ENCODE assay signal across 8 mouse cellular contexts in genomic region chr17:65950183-65950582, GRCm38 (mm10). TPM values are rescaled to one million over a fixed set of nuclear protein-coding genes. Genes with fewer than 3 reads are reported as not detected.
A peak's percentile ranks its signal among the peaks of the same experiment; 100 is the strongest.
DNase-seq lines count a peak whose midpoint lies in the region; ATAC-seq and TF ChIP-seq lines count a peak whose summit lies in the region.

No protein-coding gene starts in this region.

- TF ChIP-seq CTCF in E14TG2a.4 (conservative IDR thresholded peaks at IDR 0.05; ENCODE audit: low read length) = no peak

- peaks cover 15% of the 10 kb centered on the region for H3K36me3 ChIP-seq in heart, embryonic 12.5 days
- H3K36me3 ChIP-seq in E14TG2a.4 (ENCODE audit: insufficient read depth, low read length) = peaks cover 30% of the 10 kb centered on the region
- H3K36me3 ChIP-seq in embryonic facial prominence, embryonic 10.5 days (replicated peaks) = peaks cover 42% of the 10 kb centered on the region
- peaks cover 41% of the 10 kb centered on the region for H3K36me3 ChIP-seq in limb, embryonic 10.5 days
- H3K36me3 ChIP-seq in stomach, embryonic 15.5 days = peaks cover 18% of the 10 kb centered on the region; the same call in 1 of the 2 replicates

- H3K27ac ChIP-seq in heart, embryonic 12.5 days (ENCODE audit: poor library complexity, severe bottlenecking) = peak overlapping the region; percentile 88
- H3K27ac ChIP-seq in embryonic facial prominence, embryonic 10.5 days (replicated peaks) = peak overlapping the region; percentile 96
- peak overlapping the region; percentile 97 for H3K27ac ChIP-seq in limb, embryonic 10.5 days
- peak overlapping the region; percentile 88; the same call in 1 of the 2 replicates for H3K27ac ChIP-seq in stomach, embryonic 15.5 days

- no peaks in the 10 kb centered on the region for H3K9me3 ChIP-seq in heart, embryonic 12.5 days (replicated peaks)
- peaks cover 4% of the 10 kb centered on the region; the same call in 1 of the 2 replicates for H3K9me3 ChIP-seq in E14TG2a.4 (ENCODE audit: low read length)
- H3K9me3 ChIP-seq in embryonic facial prominence, embryonic 10.5 days = no peaks in the 10 kb centered on the region
- no peaks in the 10 kb centered on the region for H3K9me3 ChIP-seq in limb, embryonic 10.5 days (replicated peaks)
- H3K9me3 ChIP-seq in stomach, embryonic 15.5 days = no peaks in the 10 kb centered on the region

- 33% methylated on average over 7 of the region's 7 CpGs for WGBS in heart, embryonic 12.5 days
- WGBS in embryonic facial prominence, embryonic 10.5 days = 40% methylated on average over 7 of the region's 7 CpGs
- WGBS in limb, embryonic 10.5 days = 40% methylated on average over 7 of the region's 7 CpGs
- 30% methylated on average over 7 of the region's 7 CpGs for WGBS in stomach, embryonic 15.5 days

- ATAC-seq in heart, embryonic 12.5 days (ENCODE audit: insufficient number of reproducible peaks, low FRiP score) = no peak
- no peak for ATAC-seq in stomach, embryonic 15.5 days (ENCODE audit: insufficient read depth, low FRiP score, low read depth)

- H3K4me2 ChIP-seq in heart, embryonic 12.5 days = peak overlapping the region; percentile 77
- H3K4me2 ChIP-seq in stomach, embryonic 15.5 days = peak overlapping the region; percentile 58

- peaks cover 20% of the 10 kb centered on the region for H3K4me1 ChIP-seq in heart, embryonic 12.5 days (replicated peaks)
- peaks cover 46% of the 10 kb centered on the region for H3K4me1 ChIP-seq in E14TG2a.4 (replicated peaks; ENCODE audit: low read depth, low read length)
- H3K4me1 ChIP-seq in embryonic facial prominence, embryonic 10.5 days = peaks cover 13% of the 10 kb centered on the region
- peaks cover 9% of the 10 kb centered on the region for H3K4me1 ChIP-seq in limb, embryonic 10.5 days
- peaks cover 6% of the 10 kb centered on the region; the same call in 1 of the 2 replicates for H3K4me1 ChIP-seq in stomach, embryonic 15.5 days

- H3K4me3 ChIP-seq in heart, embryonic 12.5 days = peak overlapping the region; percentile 90
- peak overlapping the region; percentile 94 for H3K4me3 ChIP-seq in E14TG2a.4 (replicated peaks; ENCODE audit: low read length)
- peak overlapping the region; percentile 97 for H3K4me3 ChIP-seq in embryonic facial prominence, embryonic 10.5 days
- peak overlapping the region; percentile 92 for H3K4me3 ChIP-seq in limb, embryonic 10.5 days
- peak overlapping the region; percentile 83 for H3K4me3 ChIP-seq in stomach, embryonic 15.5 days (replicated peaks)

- peak overlapping the region; percentile 96 for H3K9ac ChIP-seq in heart, embryonic 12.5 days
- peak overlapping the region; percentile 83 for H3K9ac ChIP-seq in stomach, embryonic 15.5 days

- H3K27me3 ChIP-seq in heart, embryonic 12.5 days (replicated peaks) = no peaks in the 10 kb centered on the region
- H3K27me3 ChIP-seq in E14TG2a.4 (ENCODE audit: insufficient read depth, low read length) = no peaks in the 10 kb centered on the region
- H3K27me3 ChIP-seq in embryonic facial prominence, embryonic 10.5 days (replicated peaks; ENCODE audit: low read depth, poor library complexity, severe bottlenecking) = no peaks in the 10 kb centered on the region
- H3K27me3 ChIP-seq in limb, embryonic 10.5 days (ENCODE audit: low read depth, poor library complexity, severe bottlenecking) = no peaks in the 10 kb centered on the region
- no peaks in the 10 kb centered on the region for H3K27me3 ChIP-seq in stomach, embryonic 15.5 days (replicated peaks)

- DNase-seq in heart, adult 9 months (ENCODE audit: low spot score in 2 of 2) = no peak
- no peak for DNase-seq in embryonic facial prominence, embryonic 10.5 days (ENCODE audit: low spot score)
- DNase-seq in limb, embryonic 10.5 days (ENCODE audit: low spot score) = peak; percentile 34
- no peak for DNase-seq in urinary bladder, postnatal 25 days (ENCODE audit: low spot score)
- no peak for DNase-seq in spleen, adult 18-20 months

RNA-seq across cellular contexts. Expression of gene Twsg1, which starts 0.8 kb away (rescaled TPM):
- polyA plus RNA-seq in heart, embryonic 12.5 days (2016; fragmentation: Nextera tagmentation; extraction: Ambion mirVana) = 109 TPM in 2 replicates
- 88.5 and 90.7 TPM in 2 replicates for polyA plus RNA-seq in embryonic facial prominence, embryonic 10.5 days (2016; fragmentation: Nextera tagmentation; extraction: Ambion mirVana)
- 83.6 and 109 TPM in 2 replicates for polyA plus RNA-seq in limb, embryonic 10.5 days (2016; fragmentation: Nextera tagmentation; extraction: Ambion mirVana)
- polyA plus RNA-seq in stomach, embryonic 15.5 days (2015; fragmentation: Nextera tagmentation; extraction: Ambion mirVana) = 118 and 119 TPM in 2 replicates
